Mouse (Mus musculus): ENCODE data around the gene Tmed6. TPM values are rescaled to one million over a fixed set of nuclear protein-coding genes. Genes with fewer than 3 reads are reported as not detected.

Gene Tmed6
- 2.0 TPM in 1 of 2 replicates, not detected in the other for polyA plus RNA-seq (2012; rRNA removed; ENCODE audit: low replicate concordance)

GRCm38 (mm10) chr8:107065511-107066496, at the start of gene Tmed6:
Gene Tmed6 (minus strand): TSS chr8:107065644.

DNA sequence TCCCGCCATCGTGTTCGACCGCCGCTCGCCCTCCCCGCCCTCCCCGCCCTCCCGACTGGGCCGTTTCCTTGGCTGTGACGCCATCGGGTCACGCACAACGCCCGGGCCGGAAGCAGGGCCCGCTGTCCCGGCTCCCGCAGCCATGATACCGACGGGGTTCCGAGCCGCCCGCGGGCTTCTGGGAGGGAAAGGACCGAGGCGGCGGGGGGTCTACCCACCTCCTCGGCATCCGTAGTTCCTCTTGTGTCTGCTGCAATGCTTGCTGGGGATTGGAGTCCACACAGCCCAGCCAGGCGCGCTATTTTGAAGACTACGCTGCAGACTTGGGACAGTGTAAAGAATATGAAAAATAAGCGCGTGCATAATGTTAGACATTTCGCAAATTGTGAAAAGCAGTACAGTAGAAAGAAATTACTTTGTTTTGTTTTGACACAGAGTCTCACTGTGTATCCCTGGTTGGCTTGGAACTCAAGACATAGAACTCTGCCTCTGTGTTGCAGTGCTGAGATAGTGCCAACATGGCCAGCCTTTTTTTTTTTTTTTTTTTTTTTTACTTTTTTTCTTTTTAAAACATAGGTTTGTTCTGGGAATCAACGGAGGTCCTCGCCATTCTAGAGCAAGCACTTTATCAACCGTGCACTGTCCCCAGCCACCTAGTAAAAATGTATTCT, 31.1 kb upstream of the Tmed6 start, which contains the start of gene Terf2:
Gene Terf2, minus strand, starts transcription at position 182 of the 671 bp plus-strand sequence.

GRCm38 (mm10) chr8:107056076-107056972, 9.1 kb downstream of the Tmed6 start, which contains the start of the genes Cog8 and Nip7:
Gene Cog8 (minus strand): TSS chr8:107056689.
Gene Nip7 (plus strand): TSS chr8:107056877.

GRCm38 (mm10) chr8:107048061-107048941, 17.1 kb downstream of the Tmed6 start, which contains the start of gene Pdf:
Gene Pdf (minus strand): TSS chr8:107048614.

DNA sequence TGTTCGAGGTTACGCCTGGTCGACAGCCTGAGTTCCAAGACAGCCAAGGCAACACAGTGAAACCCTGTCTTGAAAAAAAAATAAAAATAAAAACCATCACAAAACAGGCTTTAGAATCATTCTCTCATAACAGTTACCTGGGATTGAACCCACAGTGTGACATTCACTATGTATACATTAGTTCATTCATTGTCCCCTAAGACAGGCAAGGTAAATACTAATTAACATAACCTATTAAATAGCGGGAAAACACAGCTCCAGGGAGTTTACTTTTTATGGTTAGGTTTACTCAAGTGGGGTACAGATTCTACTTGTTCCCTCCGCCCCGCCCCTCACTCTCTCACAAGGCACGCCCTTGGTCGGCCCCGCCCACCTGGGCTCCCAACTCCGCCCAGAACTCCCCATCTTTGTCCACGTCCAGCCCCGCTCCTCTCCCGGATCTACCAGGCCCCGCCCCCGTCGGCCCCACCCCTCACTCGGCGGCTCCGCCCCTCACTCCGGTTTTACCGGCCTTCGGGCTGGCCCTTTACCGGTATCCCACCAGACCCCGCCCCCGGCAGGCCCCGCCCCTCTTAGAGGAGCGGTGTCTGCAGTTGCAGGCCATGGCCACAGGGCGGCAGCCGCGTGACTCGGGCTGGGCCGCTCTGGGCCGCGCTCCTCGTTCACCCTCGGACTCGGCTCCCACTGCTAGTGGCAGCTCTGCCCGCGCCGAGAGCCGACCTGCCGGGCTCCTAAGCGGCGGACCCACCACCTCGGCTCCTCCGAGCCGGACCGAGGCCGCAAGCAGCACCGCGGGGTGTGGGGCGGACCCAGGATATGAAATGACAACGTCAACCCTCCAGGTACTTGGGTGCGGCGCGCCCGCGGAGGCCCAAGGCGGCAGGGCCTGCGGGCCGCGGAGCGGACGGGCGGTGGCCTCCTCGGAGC, 34.5 kb downstream of the Tmed6 start, which contains the start of gene Vps4a:
Gene Vps4a, plus strand, starts transcription at position 573 of the 927 bp plus-strand sequence.

Other genes with a start within 250 kb of the Tmed6 start
- gene Has3, start 195.4 kb downstream of the Tmed6 start, polyA plus RNA-seq (2012; rRNA removed; ENCODE audit: low replicate concordance), result 2.1 and 3.5 TPM in 2 replicates
- 36.2 and 39.7 TPM in 2 replicates for gene Utp4, start 172.0 kb downstream of the Tmed6 start, polyA plus RNA-seq (2012; rRNA removed; ENCODE audit: low replicate concordance)
- gene Sntb2, start 129.9 kb downstream of the Tmed6 start, polyA plus RNA-seq (2012; rRNA removed; ENCODE audit: low replicate concordance), result 15.4 and 18.9 TPM in 2 replicates
- 34.5 and 39.2 TPM in 2 replicates for gene Vps4a, start 34.4 kb downstream of the Tmed6 start, polyA plus RNA-seq (2012; rRNA removed; ENCODE audit: low replicate concordance)
- 38.4 and 42.4 TPM in 2 replicates for gene Pdf, start 17.0 kb downstream of the Tmed6 start, polyA plus RNA-seq (2012; rRNA removed; ENCODE audit: low replicate concordance)
- 45.0 and 49.3 TPM in 2 replicates for gene Cog8, start 9.0 kb downstream of the Tmed6 start, polyA plus RNA-seq (2012; rRNA removed; ENCODE audit: low replicate concordance)
- 15.7 and 48.2 TPM in 2 replicates for gene Nip7, start 8.8 kb downstream of the Tmed6 start, polyA plus RNA-seq (2012; rRNA removed; ENCODE audit: low replicate concordance)
- gene Terf2, start 30.9 kb upstream of the Tmed6 start, polyA plus RNA-seq (2012; rRNA removed; ENCODE audit: low replicate concordance), result 9.1 and 16.0 TPM in 2 replicates
- 213 and 292 TPM in 2 replicates for gene Cyb5b, start 85.0 kb upstream of the Tmed6 start, polyA plus RNA-seq (2012; rRNA removed; ENCODE audit: low replicate concordance)
- 18.1 and 34.8 TPM in 2 replicates for gene Nfat5, start 227.8 kb upstream of the Tmed6 start, polyA plus RNA-seq (2012; rRNA removed; ENCODE audit: low replicate concordance)